Mouse (Mus musculus): ENCODE measurements around the gene Slc2a8. TPM values are rescaled to one million over a fixed set of nuclear protein-coding genes. Genes with fewer than 3 reads are reported as not detected.
A peak's percentile ranks its signal among the peaks of the same experiment; 100 is the strongest.

Slc2a8 gene
- polyA plus RNA-seq, 1 experiment from 2014 or later, result 30.6 TPM

GRCm38 (mm10) chr2:32968024-32968614 is 13.8 kb downstream of the Slc2a8 start:
- Histone ChIP-seq H3K4me1 (peaks cover 44% of the 10 kb centered on the region), H3K4me3 (replicated peaks) (peak overlapping the region; percentile 56), H3K27me3 (no peaks in the 10 kb centered on the region), H3K9ac (peak overlapping the region; percentile 81; the same call in 1 of the 2 replicates), H3K9me3 (replicated peaks) (no peaks in the 10 kb centered on the region), H3K27ac (peak overlapping the region; percentile 99; the same call in 1 of the 2 replicates), H3K4me2 (peak overlapping the region; percentile 90), H3K36me3 (peaks cover 28% of the 10 kb centered on the region)
- ATAC-seq (replicated peaks; ENCODE audit: low FRiP score), result no peak
- 83% methylated on average over 9 of the region's 9 CpGs for WGBS

GRCm38 (mm10) chr2:32966689-32967631 is 14.9 kb downstream of the Slc2a8 start:
- Histone ChIP-seq H3K27me3 (no peaks in the 10 kb centered on the region), H3K9me3 (replicated peaks) (no peaks in the 10 kb centered on the region), H3K4me3 (replicated peaks) (peak overlapping the region; percentile 56), H3K36me3 (peaks cover 27% of the 10 kb centered on the region), H3K4me2 (peak overlapping the region; percentile 90), H3K9ac (peak overlapping the region; percentile 81), H3K27ac (peak overlapping the region; percentile 99), H3K4me1 (peaks cover 48% of the 10 kb centered on the region)
- peak; percentile 86 for ATAC-seq (replicated peaks; ENCODE audit: low FRiP score)
- WGBS, result under 1% methylated on average over 55 of the region's 55 CpGs

- H3K4me1 ChIP-seq, result peaks cover 48% of the 10 kb centered on the region
- no peak; the same call in 1 of the 2 replicates for ATAC-seq (replicated peaks; ENCODE audit: low FRiP score)
- peak overlapping the region; percentile 90 for H3K4me2 ChIP-seq
- H3K4me3 ChIP-seq (replicated peaks), result peak overlapping the region; percentile 56
- H3K27ac ChIP-seq, result peak overlapping the region; percentile 99
- peak overlapping the region; percentile 81 for H3K9ac ChIP-seq
- no peaks in the 10 kb centered on the region for H3K27me3 ChIP-seq
- peaks cover 27% of the 10 kb centered on the region for H3K36me3 ChIP-seq
- WGBS, result 7% methylated on average over 13 of the region's 13 CpGs
- no peaks in the 10 kb centered on the region for H3K9me3 ChIP-seq (replicated peaks)
These were observed 15.6 kb downstream of the Slc2a8 start for GRCm38 (mm10) chr2:32966184-32966688.

- Histone ChIP-seq H3K9me3 (replicated peaks) (no peaks in the 10 kb centered on the region), H3K27me3 (no peaks in the 10 kb centered on the region), H3K4me1 (peaks cover 53% of the 10 kb centered on the region), H3K27ac (peak overlapping the region; percentile 99; the same call in 1 of the 2 replicates), H3K9ac (0 out of 2 replicates have a peak overlapping the region, but pooled peaks have one; percentile 81), H3K4me3 (replicated peaks) (peak overlapping the region; percentile 56; the same call in 1 of the 2 replicates), H3K36me3 (peaks cover 27% of the 10 kb centered on the region), H3K4me2 (peak overlapping the region; percentile 90)
- ATAC-seq (replicated peaks; ENCODE audit: low FRiP score), result no peak
- WGBS, result 13% methylated on average over 7 of the region's 7 CpGs
These were observed 16.2 kb downstream of the Slc2a8 start for GRCm38 (mm10) chr2:32965511-32966183.

- Histone ChIP-seq H3K27me3 (no peaks in the 10 kb centered on the region), H3K4me2 (peak overlapping the region; percentile 68), H3K4me1 (peaks cover 61% of the 10 kb centered on the region), H3K9me3 (replicated peaks) (no peaks in the 10 kb centered on the region), H3K27ac (peak overlapping the region; percentile 46), H3K4me3 (replicated peaks) (peak overlapping the region; percentile 8; the same call in 1 of the 2 replicates), H3K9ac (no peak overlapping the region), H3K36me3 (peaks cover 27% of the 10 kb centered on the region)
- ATAC-seq (replicated peaks; ENCODE audit: low FRiP score), result no peak
- WGBS, result 34% methylated on average over 10 of the region's 10 CpGs
These were observed 17.0 kb downstream of the Slc2a8 start for GRCm38 (mm10) chr2:32964659-32965457.

GRCm38 (mm10) chr2:32963981-32964380 is 17.9 kb downstream of the Slc2a8 start:
- Histone ChIP-seq H3K9me3 (replicated peaks) (no peaks in the 10 kb centered on the region), H3K4me2 (peak overlapping the region; percentile 68), H3K9ac (peak overlapping the region; percentile 98), H3K27me3 (no peaks in the 10 kb centered on the region), H3K4me1 (peaks cover 61% of the 10 kb centered on the region), H3K36me3 (peaks cover 27% of the 10 kb centered on the region), H3K4me3 (replicated peaks) (peak overlapping the region; percentile 90), H3K27ac (peak overlapping the region; percentile 46)
- no peak for ATAC-seq (replicated peaks; ENCODE audit: low FRiP score)
- 73% methylated on average over 1 of the region's 1 CpGs for WGBS

- H3K36me3 ChIP-seq, result peaks cover 27% of the 10 kb centered on the region
- whole genome bisulfite sequencing, result 63% methylated on average over 4 of the region's 4 CpGs
- no peaks in the 10 kb centered on the region for H3K9me3 ChIP-seq (replicated peaks)
- peak overlapping the region; percentile 98 for H3K9ac ChIP-seq
- H3K27me3 ChIP-seq, result no peaks in the 10 kb centered on the region
- ATAC-seq (replicated peaks; ENCODE audit: low FRiP score), result no peak
- peaks cover 61% of the 10 kb centered on the region for H3K4me1 ChIP-seq
- H3K4me3 ChIP-seq (replicated peaks), result peak overlapping the region; percentile 90
- peak overlapping the region; percentile 68 for H3K4me2 ChIP-seq
- peak overlapping the region; percentile 91 for H3K27ac ChIP-seq
These were observed 18.3 kb downstream of the Slc2a8 start for GRCm38 (mm10) chr2:32963544-32963943.

- Histone ChIP-seq H3K27me3 (no peaks in the 10 kb centered on the region), H3K9ac (peak overlapping the region; percentile 98), H3K36me3 (peaks cover 32% of the 10 kb centered on the region), H3K4me2 (peak overlapping the region; percentile 68), H3K27ac (peak overlapping the region; percentile 91), H3K4me3 (replicated peaks) (peak overlapping the region; percentile 90), H3K4me1 (peaks cover 59% of the 10 kb centered on the region), H3K9me3 (replicated peaks) (no peaks in the 10 kb centered on the region)
- WGBS, result 2% methylated on average over 9 of the region's 9 CpGs
- ATAC-seq (replicated peaks; ENCODE audit: low FRiP score), result no peak
These were observed 19.0 kb downstream of the Slc2a8 start for GRCm38 (mm10) chr2:32962875-32963220.

GRCm38 (mm10) chr2:32962062-32962874 is 19.6 kb downstream of the Slc2a8 start:
- Histone ChIP-seq H3K4me3 (replicated peaks) (peak overlapping the region; percentile 90), H3K27ac (peak overlapping the region; percentile 91), H3K4me1 (peaks cover 53% of the 10 kb centered on the region), H3K9ac (peak overlapping the region; percentile 98), H3K27me3 (no peaks in the 10 kb centered on the region), H3K4me2 (peak overlapping the region; percentile 68), H3K9me3 (replicated peaks) (no peaks in the 10 kb centered on the region), H3K36me3 (peaks cover 38% of the 10 kb centered on the region)
- WGBS, result 1% methylated on average over 33 of the region's 33 CpGs
- ATAC-seq (replicated peaks; ENCODE audit: low FRiP score), result no peak

- Histone ChIP-seq H3K36me3 (peaks cover 39% of the 10 kb centered on the region), H3K4me3 (replicated peaks) (peak within 1 kb of the TSS; percentile 90), H3K4me2 (peak within 1 kb of the TSS; percentile 68), H3K27ac (peak within 1 kb of the TSS; percentile 91), H3K27me3 (no peaks in the 10 kb centered on the region), H3K9me3 (replicated peaks) (no peaks in the 10 kb centered on the region), H3K9ac (peak within 1 kb of the TSS; percentile 98), H3K4me1 (peaks cover 46% of the 10 kb centered on the region)
- 3% methylated on average over 55 of the region's 55 CpGs for WGBS
- ATAC-seq (replicated peaks; ENCODE audit: low FRiP score), result peak; percentile 92
These were observed 20.5 kb downstream of the Slc2a8 start, which contains the start of the genes Rpl12 and Lrsam1 for GRCm38 (mm10) chr2:32961192-32961995. Rpl12 (plus strand) TSS chr2:32961559. Lrsam1 (minus strand) TSS chr2:32961614.

Measured in kidney, embryonic 15.5 days (tissue).